Mouse (Mus musculus) brown adipose tissue, adult 24 weeks (tissue): ENCODE results near the gene Tvp23a. TPM values are rescaled to one million over a fixed set of nuclear protein-coding genes. Genes with fewer than 3 reads are reported as not detected.

Experiments
- H3K27ac ChIP-seq: fragments of 200-500 bp; replicated peaks from 2 replicates; pipeline ENCODE4 v1.5.1; 2012; ENCODE audit warnings: low read depth, mild to moderate bottlenecking, low read length
- H3K4me1 ChIP-seq: fragments of 200-500 bp; 2 replicates; pipeline ENCODE4 v1.6.1; 2012; ENCODE audit warnings: low read length, mixed read lengths; ENCODE audit not compliant: control insufficient read depth, insufficient read depth, insufficient read length
- H3K4me3 ChIP-seq: fragments of 200-500 bp; 2 replicates; pipeline ENCODE4 v1.5.1; 2012; ENCODE audit warnings: low read depth, mild to moderate bottlenecking, low read length, moderate library complexity; ENCODE audit not compliant: insufficient read depth
- polyA plus RNA-seq: library from polyadenylated mRNA; stranded (reverse); fragments of >200 nt; gene quantifications from 2 replicates; pipeline ENCODE4 v1.2.4, GENCODE M21; 2012; ENCODE audit not compliant: missing spikeins, insufficient read depth, insufficient read length

The Tvp23a gene
- polyA plus RNA-seq, 1 experiment, result 0.87 TPM

- H3K4me3 ChIP-seq, result no peak overlapping the region
- peak overlapping the region; percentile 67; the same call in 1 of the 2 replicates for H3K27ac ChIP-seq
- H3K4me1 ChIP-seq, result no peaks in the 10 kb centered on the region; the same call in 1 of the 2 replicates
Observed at GRCm38 (mm10) chr16:10438055-10438454, 9.1 kb downstream of the Tvp23a start.

GRCm38 (mm10) chr16:10436166-10436565, 11.0 kb downstream of the Tvp23a start:
- Histone ChIP-seq H3K27ac (peak overlapping the region; percentile 72), H3K4me3 (no peak overlapping the region), H3K4me1 (no peaks in the 10 kb centered on the region; the same call in 1 of the 2 replicates)

- H3K4me3 ChIP-seq, result no peak overlapping the region
- H3K27ac ChIP-seq, result peak overlapping the region; percentile 67
- H3K4me1 ChIP-seq, result no peaks in the 10 kb centered on the region
Observed at GRCm38 (mm10) chr16:10433344-10433743, 13.8 kb downstream of the Tvp23a start.

- H3K4me3 ChIP-seq, result no peak overlapping the region
- no peak overlapping the region for H3K27ac ChIP-seq
- no peaks in the 10 kb centered on the region for H3K4me1 ChIP-seq
Observed at GRCm38 (mm10) chr16:10432387-10432786, 14.8 kb downstream of the Tvp23a start.

GRCm38 (mm10) chr16:10431911-10432310, 15.3 kb downstream of the Tvp23a start:
- no peak overlapping the region for H3K4me3 ChIP-seq
- H3K4me1 ChIP-seq, result no peaks in the 10 kb centered on the region
- H3K27ac ChIP-seq, result no peak overlapping the region

GRCm38 (mm10) chr16:10420447-10421054, 26.6 kb downstream of the Tvp23a start:
- Histone ChIP-seq H3K4me1 (no peaks in the 10 kb centered on the region), H3K4me3 (no peak overlapping the region), H3K27ac (no peak overlapping the region)

GRCm38 (mm10) chr16:10417723-10418259, 29.4 kb downstream of the Tvp23a start:
- Histone ChIP-seq H3K27ac (peak overlapping the region; percentile 55), H3K4me1 (no peaks in the 10 kb centered on the region)

GRCm38 (mm10) chr16:10416866-10417265, 30.3 kb downstream of the Tvp23a start:
- Histone ChIP-seq H3K4me3 (no peak overlapping the region), H3K27ac (peak overlapping the region; percentile 55; the same call in 1 of the 2 replicates), H3K4me1 (no peaks in the 10 kb centered on the region)

More at GRCm38 (mm10) chr16:10417723-10418259, 29.4 kb downstream of the Tvp23a start:
- no peak overlapping the region for H3K4me3 ChIP-seq

- Histone ChIP-seq H3K4me1 (no peaks in the 10 kb centered on the region), H3K4me3 (no peak overlapping the region), H3K27ac (no peak overlapping the region)
Observed at GRCm38 (mm10) chr16:10415976-10416375, 31.2 kb downstream of the Tvp23a start.

- peak within 1 kb of the TSS; percentile 72 for H3K4me3 ChIP-seq
- no peaks in the 10 kb centered on the region for H3K4me1 ChIP-seq
- peak within 1 kb of the TSS; percentile 68 for H3K27ac ChIP-seq
Observed at GRCm38 (mm10) chr16:10411764-10412746, 35.1 kb downstream of the Tvp23a start, which contains the start of gene Nubp1. Nubp1 (plus strand) TSS chr16:10411948.

GRCm38 (mm10) chr16:10399160-10399559, 48.0 kb downstream of the Tvp23a start:
- Histone ChIP-seq H3K27ac (no peak overlapping the region), H3K4me1 (peaks cover 2% of the 10 kb centered on the region; the same call in 1 of the 2 replicates), H3K4me3 (no peak overlapping the region)

- H3K27ac ChIP-seq, result no peak overlapping the region
- peaks cover 2% of the 10 kb centered on the region; the same call in 1 of the 2 replicates for H3K4me1 ChIP-seq
- H3K4me3 ChIP-seq, result no peak overlapping the region
Observed at GRCm38 (mm10) chr16:10398755-10399154, 48.4 kb downstream of the Tvp23a start.

GRCm38 (mm10) chr16:10394699-10395540, 52.2 kb downstream of the Tvp23a start, which contains the start of gene Tekt5:
Tekt5 (minus strand) TSS chr16:10395490.
- peaks cover 2% of the 10 kb centered on the region; the same call in 1 of the 2 replicates for H3K4me1 ChIP-seq
- no peak within 1 kb of the TSS for H3K4me3 ChIP-seq
- no peak within 1 kb of the TSS for H3K27ac ChIP-seq

- peaks cover 2% of the 10 kb centered on the region; the same call in 1 of the 2 replicates for H3K4me1 ChIP-seq
- no peak overlapping the region for H3K27ac ChIP-seq
- H3K4me3 ChIP-seq, result no peak overlapping the region
Observed at GRCm38 (mm10) chr16:10392587-10392986, 54.6 kb downstream of the Tvp23a start.
